Mouse (Mus musculus) thymus, postnatal 25 days (tissue): ENCODE data around the gene Trappc4.
A peak's percentile ranks its signal among the peaks of the same experiment; 100 is the strongest.
"Not testable (repeated sequence)": the region's sequence is repeated elsewhere in the genome, so short reads cannot be mapped to it uniquely, and the experiment has no call there.

Experiments
- DNase-seq: peaks from one replicate; pipeline ENCODE4 v3.0.0; 2022

Gene Trappc4

DNA sequence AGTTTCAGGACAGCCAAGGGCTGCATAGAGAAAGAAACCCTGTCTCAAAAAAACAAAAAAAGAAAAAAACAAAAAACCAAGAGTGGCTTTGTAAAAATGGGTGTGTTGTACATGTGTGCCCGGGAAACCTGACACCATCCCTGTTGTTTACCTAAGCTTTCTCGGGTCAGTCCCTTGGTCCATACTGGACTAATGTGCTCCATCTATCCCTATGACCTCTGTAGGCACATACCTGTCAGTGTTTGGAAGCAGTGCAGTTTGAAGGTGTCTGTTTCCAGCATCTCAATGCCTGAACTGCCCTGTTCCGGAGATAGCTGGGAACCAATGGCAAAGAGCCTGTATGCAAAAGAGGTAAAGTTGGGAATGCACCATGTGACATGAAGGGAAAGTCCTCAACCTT is 2.4 kb downstream of the Trappc4 start:
- no peak for DNase-seq

- no peak for DNase-seq
Observed at GRCm38 (mm10) chr9:44401081-44401480, 6.3 kb downstream of the Trappc4 start.

DNA sequence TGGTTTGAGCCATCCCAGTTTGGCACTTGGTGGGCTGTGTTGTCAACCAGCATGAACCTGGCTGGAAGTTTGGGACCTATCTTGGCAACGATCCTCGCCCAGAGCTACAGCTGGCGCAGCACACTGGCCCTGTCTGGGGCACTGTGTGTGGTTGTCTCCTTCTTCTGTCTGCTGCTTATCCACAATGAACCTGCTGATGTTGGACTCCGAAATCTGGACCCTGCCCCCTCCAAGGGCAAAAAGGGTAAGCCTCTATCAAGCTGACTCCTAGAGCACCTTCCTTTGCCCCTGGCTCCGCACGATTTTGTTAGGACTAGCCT is 7.6 kb downstream of the Trappc4 start:
- no peak for DNase-seq

GRCm38 (mm10) chr9:44399114-44399794 is 8.1 kb downstream of the Trappc4 start:
- DNase-seq: no peak

- no peak for DNase-seq
Observed at GRCm38 (mm10) chr9:44398551-44398950, 8.8 kb downstream of the Trappc4 start.

GRCm38 (mm10) chr9:44398087-44398486 is 9.3 kb downstream of the Trappc4 start:
- no peak for DNase-seq

DNA sequence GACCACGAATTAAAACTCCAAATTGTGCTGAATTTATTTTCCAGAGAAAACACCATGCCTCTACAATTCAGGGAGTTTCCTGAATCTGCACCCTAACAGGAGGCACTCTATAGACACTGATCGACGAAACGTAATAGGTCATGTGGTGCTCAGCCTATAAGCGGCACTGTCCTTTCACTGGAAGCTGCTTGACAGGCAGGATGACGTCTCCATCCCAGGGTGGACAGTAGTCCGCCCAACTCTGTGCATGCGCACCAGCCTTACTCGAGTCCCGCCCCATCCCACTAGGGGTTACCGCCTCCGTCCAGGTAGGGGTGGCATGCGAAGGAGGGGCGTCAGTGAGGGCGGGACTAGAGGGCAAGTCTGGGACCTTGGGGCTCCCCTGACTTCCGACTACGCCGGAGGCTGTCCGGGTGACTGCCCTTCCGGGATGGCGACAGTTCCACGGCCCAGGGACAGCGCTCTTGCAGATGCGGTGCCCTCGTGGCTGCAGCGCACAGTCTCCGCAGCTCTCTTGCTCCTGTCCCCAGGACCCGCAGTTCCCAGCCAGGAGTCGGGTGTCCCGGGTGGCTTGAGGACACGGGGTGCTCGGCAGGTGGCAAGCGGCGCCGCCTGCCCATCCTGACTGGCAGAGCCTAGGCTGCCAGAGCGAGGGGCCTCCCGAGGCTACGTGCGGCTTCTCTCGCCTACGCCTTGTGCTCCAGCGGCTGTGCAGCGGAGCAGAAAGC is 10.6 kb downstream of the Trappc4 start, which contains the start of gene Slc37a4:
Gene Slc37a4 (plus strand): TSS at position 169 of the 728 bp plus-strand sequence.
- peak; percentile 88 for DNase-seq

DNA sequence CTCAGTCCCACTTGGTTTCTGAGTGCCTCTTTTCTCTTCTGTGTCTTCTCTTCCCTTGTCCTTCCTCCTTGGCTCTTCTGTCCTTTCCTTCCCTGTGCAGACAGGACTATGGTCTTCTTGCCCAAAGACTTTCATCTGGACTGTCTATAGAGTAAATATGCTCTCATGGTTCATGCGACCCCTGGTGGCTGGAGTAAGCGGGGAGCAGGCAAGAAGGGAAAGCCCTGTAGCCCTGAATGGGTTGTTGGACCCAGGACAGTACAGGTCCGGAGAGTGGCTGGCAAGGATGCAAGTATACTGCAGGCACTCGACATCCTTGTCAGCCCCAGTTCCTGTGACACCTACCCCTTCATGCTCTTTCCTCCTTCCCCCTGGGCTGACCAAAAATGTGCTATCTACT is 15.9 kb downstream of the Trappc4 start:
- DNase-seq: peak; percentile 69

- peak; percentile 65 for DNase-seq
Observed at GRCm38 (mm10) chr9:44389273-44389672, 18.1 kb downstream of the Trappc4 start.

GRCm38 (mm10) chr9:44387221-44387620 is 20.2 kb downstream of the Trappc4 start:
- DNase-seq: no peak

GRCm38 (mm10) chr9:44384596-44384995 is 22.8 kb downstream of the Trappc4 start:
- no peak for DNase-seq

GRCm38 (mm10) chr9:44379862-44380261 is 27.5 kb downstream of the Trappc4 start:
- no peak for DNase-seq

DNA sequence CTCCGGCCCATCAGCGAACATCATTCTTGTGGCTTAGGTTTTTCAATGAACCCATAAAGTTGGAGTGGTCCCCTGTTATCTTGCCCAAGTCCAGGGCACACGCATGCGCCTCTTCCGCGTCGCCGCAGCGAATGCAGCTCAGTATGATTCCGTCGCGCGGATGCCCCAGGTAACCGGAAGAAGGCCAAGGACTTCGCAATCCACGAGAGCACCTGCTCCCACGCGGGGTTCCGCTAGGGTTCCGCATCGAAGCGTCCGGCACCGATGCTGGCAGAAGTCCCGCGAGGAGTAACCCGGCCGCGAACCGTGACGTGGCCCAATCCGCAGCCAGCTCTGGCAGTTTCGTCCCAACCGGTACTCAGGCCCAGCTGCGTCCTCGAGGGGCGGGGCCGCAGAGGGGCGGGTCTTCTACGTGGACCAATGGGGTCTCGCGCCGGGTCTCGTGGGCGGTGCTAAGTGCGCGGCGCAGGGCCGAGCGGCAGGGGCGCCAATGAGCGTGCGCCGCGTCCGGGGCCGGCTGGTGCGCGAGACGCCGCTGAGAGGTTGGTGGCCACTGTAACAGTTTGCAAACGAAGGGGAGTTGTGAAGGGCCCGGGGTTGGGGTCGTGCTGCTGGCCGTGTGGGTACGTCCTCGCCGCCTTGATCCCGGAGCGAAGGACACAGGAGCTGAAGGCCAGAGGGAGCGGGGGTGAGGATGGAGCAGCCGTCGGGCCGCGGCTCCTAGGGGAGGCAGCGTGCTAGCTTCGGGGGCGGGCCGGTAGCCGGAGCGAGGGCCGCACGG is 28.2 kb downstream of the Trappc4 start, which contains the start of gene Hyou1:
Gene Hyou1 (plus strand): TSS at position 437 of the 781 bp plus-strand sequence.
- peak; percentile 100 for DNase-seq

DNA sequence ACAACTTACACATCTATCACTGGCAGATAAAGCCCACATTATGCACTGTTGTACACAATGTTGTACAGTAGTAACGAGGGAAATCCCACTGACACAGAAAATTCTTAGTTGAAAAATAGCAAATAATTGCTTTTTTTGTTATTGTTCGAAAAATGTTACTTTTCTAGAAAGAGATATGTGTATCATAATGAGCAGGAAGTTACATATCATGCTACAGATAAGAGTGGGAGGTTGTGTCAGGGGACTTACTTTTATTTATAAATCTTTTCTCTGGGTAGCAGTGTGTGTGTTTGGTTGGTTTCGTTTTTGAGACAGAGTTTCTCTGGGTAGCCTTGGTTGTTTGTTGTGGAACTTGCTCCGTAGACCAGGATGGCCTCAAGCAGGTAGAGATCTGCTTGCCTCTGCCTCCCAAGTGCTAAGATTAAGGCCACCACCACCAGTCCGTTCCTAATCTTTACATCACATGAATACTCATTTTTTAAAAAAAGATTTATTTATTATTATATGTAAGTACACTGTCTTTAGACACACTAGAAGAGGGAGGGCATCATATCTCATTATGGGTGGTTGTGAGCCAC is 29.2 kb downstream of the Trappc4 start:
- no peak for DNase-seq

DNA sequence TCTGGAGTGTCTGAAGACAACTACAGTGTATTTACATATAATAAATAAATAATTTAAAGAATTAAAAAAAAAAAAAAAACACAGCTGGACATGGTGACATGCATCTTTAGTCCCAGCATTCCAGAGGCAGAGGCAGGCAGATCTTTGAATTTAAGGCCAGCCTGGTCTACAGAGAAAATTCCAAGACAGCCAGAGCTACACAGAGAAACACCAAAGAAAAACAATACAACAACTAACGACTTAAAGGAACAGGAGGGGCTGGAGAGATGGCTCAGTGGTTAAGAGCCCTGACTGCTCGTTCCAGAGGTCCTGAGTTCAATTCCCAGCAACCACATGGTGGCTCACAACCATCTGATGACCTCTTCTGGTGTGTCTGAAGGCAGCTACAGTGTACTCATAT is 30.1 kb downstream of the Trappc4 start:
- DNase-seq: not testable (repeated sequence)

DNA sequence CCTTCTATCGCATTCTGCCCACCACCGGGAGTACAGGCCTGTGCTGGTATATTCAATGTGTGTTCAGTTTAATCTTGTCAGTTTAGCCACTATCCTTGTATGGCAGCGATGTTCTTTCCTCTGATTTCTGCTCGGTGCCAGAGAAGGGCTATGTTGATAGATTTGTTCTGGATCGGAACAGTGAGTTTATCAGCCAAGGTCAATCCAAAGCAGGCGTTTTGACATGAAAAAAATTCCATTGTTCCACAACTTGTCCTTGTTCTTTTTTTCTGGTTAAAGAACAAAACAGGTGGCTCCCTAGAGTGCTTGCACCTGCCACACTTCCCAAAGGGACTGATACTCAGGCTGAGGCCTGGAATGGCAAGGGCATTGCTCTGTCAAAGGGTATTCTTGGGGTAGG is 31.3 kb downstream of the Trappc4 start:
- no peak for DNase-seq

GRCm38 (mm10) chr9:44373386-44373785 is 34.0 kb downstream of the Trappc4 start:
- DNase-seq: no peak

GRCm38 (mm10) chr9:44364480-44364879 is 42.9 kb downstream of the Trappc4 start:
- peak; percentile 27 for DNase-seq

DNA sequence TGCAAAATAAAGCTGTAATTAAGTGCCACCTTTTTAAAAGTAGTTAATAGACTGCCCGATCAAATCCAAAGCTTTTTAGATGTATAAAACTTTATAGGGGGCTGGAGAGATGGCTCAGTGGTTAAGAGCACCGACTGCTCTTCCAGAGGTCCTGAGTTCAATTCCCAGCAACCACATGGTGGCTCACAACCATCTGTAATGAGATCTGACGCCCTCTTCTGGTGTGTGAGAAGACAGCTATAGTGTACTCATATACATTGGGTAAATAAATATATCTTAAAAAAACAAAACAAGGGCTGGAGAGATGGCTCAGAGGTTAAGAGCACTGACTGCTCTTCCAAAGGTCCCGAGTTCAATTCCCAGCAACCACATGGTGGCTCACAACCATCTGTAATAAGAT is 45.5 kb downstream of the Trappc4 start:
- DNase-seq: not testable (repeated sequence)

DNA sequence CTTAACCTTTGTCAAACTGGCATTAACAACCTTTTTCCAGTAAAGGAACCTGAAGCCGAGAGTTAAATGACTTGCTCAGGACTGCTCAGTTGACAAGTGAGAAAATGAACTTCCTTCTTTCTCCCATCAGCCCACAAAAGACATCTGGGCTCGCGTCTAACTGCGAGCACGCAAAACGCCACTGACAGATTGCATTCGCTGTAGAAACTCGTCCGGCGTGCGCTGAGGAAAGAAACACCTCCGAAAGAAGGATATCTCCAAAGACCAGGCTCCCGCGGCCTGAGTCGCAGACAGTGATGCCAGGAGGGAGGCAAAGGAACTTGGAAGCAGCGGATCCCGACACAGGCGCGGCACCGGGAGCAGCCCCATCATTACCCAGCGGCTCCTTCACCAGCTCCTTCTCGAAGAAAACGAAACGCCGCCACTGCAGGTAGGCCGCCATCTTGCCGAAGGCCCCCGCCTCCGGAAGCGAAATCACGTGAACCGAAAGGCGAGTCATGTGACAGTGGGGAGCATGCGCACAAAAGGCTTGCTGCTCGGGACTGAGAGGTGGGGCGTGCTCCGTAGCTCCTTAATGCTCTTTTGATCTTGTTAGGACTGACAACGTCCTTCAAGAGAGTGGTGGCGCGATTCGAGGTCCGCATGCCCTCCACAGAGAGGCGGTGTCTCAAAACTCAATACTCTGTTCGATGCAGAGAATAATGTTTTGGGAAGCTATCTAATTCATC is 46.0 kb downstream of the Trappc4 start, which contains the start of gene Vps11:
Gene Vps11 (minus strand): TSS at position 481 of the 728 bp plus-strand sequence.
- peak; percentile 95 for DNase-seq

DNA sequence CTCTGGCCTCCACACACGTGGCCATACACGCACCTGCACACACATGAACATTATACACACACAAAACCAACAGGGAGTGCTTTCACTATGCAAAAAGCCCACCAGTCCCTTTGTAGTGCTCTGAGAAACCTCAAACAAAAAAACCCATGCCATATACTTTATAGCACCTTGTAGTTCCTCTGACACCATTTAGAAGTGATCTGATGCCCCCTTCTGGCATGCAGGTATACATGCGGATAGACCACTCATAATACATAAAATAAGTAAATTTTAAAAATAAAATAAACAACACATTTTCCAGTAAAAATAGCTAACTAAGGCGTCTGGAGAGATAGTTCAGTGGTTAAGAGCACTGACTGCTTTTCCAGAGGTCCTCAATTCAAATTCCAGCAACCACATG is 50.2 kb downstream of the Trappc4 start:
- peak; percentile 46 for DNase-seq
